In genomic region chr14:87255484-87256208, GRCm38 (mm10) we compare ENCODE assay signal across 17 mouse cellular contexts.
"Had no signal": no experiment of that assay in that cellular context is flagged by ENCODE, and none has a peak within 500 bp of the region (broad histone marks: within the 10 kb centered on the region; RNA-seq: fewer than 3 reads in every experiment).

No protein-coding gene starts in this region.

- DNase-seq: lung, adult 18-20 months; lung, embryonic 14.5 days; lung, postnatal 10 days; lung, postnatal 4 days; retina, postnatal 1 day; right cerebral cortex, adult 18-20 months; right cerebral cortex, postnatal 25 days; right cerebral cortex, postnatal 4 days; spleen, adult 18-20 months; thymus, adult 18-20 months; thymus, postnatal 14 days; thymus, postnatal 36 days had no signal

- H3K27ac ChIP-seq: liver, embryonic 12.5 days; liver, embryonic 14.5 days; neural tube, embryonic 13.5 days; neural tube, embryonic 15.5 days had no signal

- H3K4me1 ChIP-seq: liver, embryonic 12.5 days; neural tube, embryonic 13.5 days; neural tube, embryonic 15.5 days had no signal

- H3K27me3 ChIP-seq: liver, embryonic 12.5 days; neural tube, embryonic 13.5 days; neural tube, embryonic 15.5 days had no signal

- H3K4me3 ChIP-seq: liver, embryonic 12.5 days; myocyte; neural tube, embryonic 13.5 days; neural tube, embryonic 15.5 days had no signal

- H3K9ac ChIP-seq: liver, embryonic 12.5 days; liver, embryonic 14.5 days; lung, embryonic 14.5 days; neural tube, embryonic 13.5 days; neural tube, embryonic 15.5 days had no signal

- ATAC-seq: liver, embryonic 12.5 days had no signal

- H3K4me2 ChIP-seq: liver, embryonic 12.5 days; lung, embryonic 14.5 days; neural tube, embryonic 13.5 days; neural tube, embryonic 15.5 days had no signal

- H3K9me3 ChIP-seq: liver, embryonic 12.5 days; neural tube, embryonic 13.5 days; neural tube, embryonic 15.5 days had no signal

- H3K36me3 ChIP-seq: liver, embryonic 12.5 days; neural tube, embryonic 13.5 days; neural tube, embryonic 15.5 days had no signal
